Mouse (Mus musculus) neural tube, embryonic 15.5 days (tissue): ENCODE data around the gene Tmem150b. TPM values are rescaled to one million over a fixed set of nuclear protein-coding genes. Genes with fewer than 3 reads are reported as not detected.

Experiments used
- ATAC-seq: fragments of 200-750 bp; cut with Nextera tagmentation; 2 replicates; pipeline ENCODE4 v1.8.0; 2017; ENCODE audit warnings: mild to moderate bottlenecking, moderate TSS enrichment, moderate library complexity; ENCODE audit not compliant: low FRiP score
- H3K27ac ChIP-seq: fragments of 300-500 bp; sonication (generic); replicated peaks from 2 replicates; pipeline ENCODE4 v1.5.1; 2015; ENCODE audit warnings: mild to moderate bottlenecking, inconsistent platforms
- H3K27me3 ChIP-seq: fragments of 300-500 bp; sonication (generic); replicated peaks from 2 replicates; pipeline ENCODE4 v1.6.1; 2015; ENCODE audit warnings: inconsistent platforms
- H3K36me3 ChIP-seq: fragments of 300-500 bp; sonication (generic); 2 replicates; pipeline ENCODE4 v1.6.1; 2015; ENCODE audit warnings: inconsistent platforms
- H3K4me1 ChIP-seq: fragments of 300-500 bp; sonication (generic); 2 replicates; pipeline ENCODE4 v1.6.1; 2015; ENCODE audit warnings: inconsistent platforms
- H3K4me2 ChIP-seq: fragments of 300-500 bp; sonication (generic); 2 replicates; pipeline ENCODE4 v1.6.1; 2015; ENCODE audit warnings: inconsistent platforms, mild to moderate bottlenecking, moderate library complexity
- H3K4me3 ChIP-seq: fragments of 300-500 bp; sonication (generic); replicated peaks from 2 replicates; pipeline ENCODE4 v1.5.1; 2015; ENCODE audit warnings: mild to moderate bottlenecking, inconsistent platforms
- H3K9ac ChIP-seq: fragments of 300-500 bp; sonication (generic); replicated peaks from 2 replicates; pipeline ENCODE4 v1.6.1; 2015; ENCODE audit warnings: mild to moderate bottlenecking, inconsistent platforms
- H3K9me3 ChIP-seq: fragments of 300-500 bp; sonication (generic); replicated peaks from 2 replicates; pipeline ENCODE4 v1.6.1; 2016; ENCODE audit warnings: inconsistent platforms
- WGBS: fragments of 180-500 bp; shearing (Covaris S2); methylation state at CpG from one replicate; pipeline ENCODE4 v1.1.7; 2015; ENCODE audit warnings: mixed read lengths; 5-methylcytosine and 5-hydroxymethylcytosine counted together
- polyA plus RNA-seq: library from polyadenylated mRNA; unstranded; fragments of >200 nt; fragmentation: Nextera tagmentation; extraction: Ambion mirVana; gene quantifications from 2 replicates; pipeline ENCODE4 v1.2.1, GENCODE M21; 2015

Tmem150b gene
- polyA plus RNA-seq, 1 experiment from 2014 or later, result 0.14 TPM

DNA sequence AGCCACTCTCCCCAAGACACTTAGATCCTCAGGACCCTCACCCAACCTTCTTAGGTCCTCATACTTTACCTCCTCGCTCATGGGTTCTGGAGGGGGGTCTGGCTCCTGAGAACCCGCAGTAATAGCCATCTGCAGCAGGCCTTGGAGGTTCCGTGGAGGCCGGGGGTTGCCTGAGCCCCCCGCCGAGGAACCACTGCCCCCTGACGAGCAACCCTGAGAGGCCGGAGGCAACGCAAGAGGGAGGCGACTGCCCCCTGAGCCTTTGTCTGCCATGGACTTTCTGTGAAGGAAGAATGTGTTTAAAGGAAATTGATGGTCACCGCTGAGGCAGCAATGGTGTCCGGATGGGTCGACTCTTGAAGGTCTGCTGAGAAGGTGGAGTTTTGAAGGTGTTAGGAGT lies 40.8 kb downstream of the Tmem150b start:
- Histone ChIP-seq H3K9ac (peak overlapping the region; percentile 68), H3K4me1 (peaks cover 21% of the 10 kb centered on the region), H3K9me3 (no peaks in the 10 kb centered on the region), H3K36me3 (peaks cover 23% of the 10 kb centered on the region), H3K4me3 (peak overlapping the region; percentile 87), H3K4me2 (peak overlapping the region; percentile 81), H3K27me3 (no peaks in the 10 kb centered on the region), H3K27ac (peak overlapping the region; percentile 82)
- WGBS, result under 1% methylated on average over 13 of the region's 13 CpGs
- ATAC-seq, result peak; percentile 3; the same call in 1 of the 2 replicates

DNA sequence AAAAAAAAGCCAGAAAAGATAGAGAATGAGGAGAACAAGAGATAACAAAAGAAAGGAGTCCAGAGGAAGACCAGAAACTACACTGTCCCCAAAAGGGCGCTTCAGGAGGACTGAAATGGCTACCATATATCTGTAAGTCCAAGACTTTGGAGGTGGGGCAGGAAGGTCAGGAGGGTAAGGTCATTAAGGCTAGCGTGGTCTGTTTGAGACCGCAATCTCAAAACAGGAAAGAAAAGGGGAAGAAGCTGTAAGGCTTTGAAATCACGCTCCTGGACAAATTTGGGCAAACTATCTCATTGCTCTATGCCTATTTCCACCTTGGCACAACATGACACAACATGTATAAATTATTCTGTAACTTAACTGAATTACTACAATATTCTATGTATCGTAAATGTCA lies 41.7 kb downstream of the Tmem150b start:
- H3K27me3 ChIP-seq, result no peaks in the 10 kb centered on the region
- H3K9me3 ChIP-seq, result no peaks in the 10 kb centered on the region
- H3K27ac ChIP-seq, result no peak overlapping the region
- ATAC-seq, result no peak
- H3K4me3 ChIP-seq, result no peak overlapping the region
- no peak overlapping the region for H3K9ac ChIP-seq
- H3K4me2 ChIP-seq, result no peak overlapping the region
- 89% methylated on average over 5 of the region's 5 CpGs for WGBS
- peaks cover 21% of the 10 kb centered on the region for H3K4me1 ChIP-seq
- H3K36me3 ChIP-seq, result peaks cover 27% of the 10 kb centered on the region

DNA sequence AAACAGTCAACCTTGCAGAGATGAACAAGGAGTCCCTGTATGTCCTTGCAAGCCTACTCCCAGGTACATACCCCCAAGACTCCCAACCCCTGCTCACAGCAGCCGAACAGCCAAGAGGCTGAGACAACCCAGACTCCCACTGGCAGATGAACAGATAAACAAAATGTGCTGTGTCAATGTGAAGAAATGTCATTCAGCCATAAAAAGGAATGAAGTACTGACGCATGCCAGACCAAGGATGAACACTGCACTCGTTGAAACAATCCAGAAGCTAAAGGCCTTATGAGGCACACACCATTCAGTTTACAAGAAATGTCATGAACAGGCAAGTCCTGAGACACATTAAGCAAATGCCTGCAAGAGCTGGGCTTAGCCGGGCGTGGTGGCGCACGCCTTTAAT lies 49.8 kb downstream of the Tmem150b start:
- H3K27ac ChIP-seq, result no peak overlapping the region
- H3K4me1 ChIP-seq, result peaks cover 6% of the 10 kb centered on the region; the same call in 1 of the 2 replicates
- no peaks in the 10 kb centered on the region for H3K27me3 ChIP-seq
- H3K36me3 ChIP-seq, result peaks cover 65% of the 10 kb centered on the region
- H3K4me3 ChIP-seq, result no peak overlapping the region
- ATAC-seq, result no peak
- 94% methylated on average over 7 of the region's 7 CpGs for WGBS
- no peak overlapping the region for H3K9ac ChIP-seq
- no peak overlapping the region for H3K4me2 ChIP-seq
- H3K9me3 ChIP-seq, result no peaks in the 10 kb centered on the region

DNA sequence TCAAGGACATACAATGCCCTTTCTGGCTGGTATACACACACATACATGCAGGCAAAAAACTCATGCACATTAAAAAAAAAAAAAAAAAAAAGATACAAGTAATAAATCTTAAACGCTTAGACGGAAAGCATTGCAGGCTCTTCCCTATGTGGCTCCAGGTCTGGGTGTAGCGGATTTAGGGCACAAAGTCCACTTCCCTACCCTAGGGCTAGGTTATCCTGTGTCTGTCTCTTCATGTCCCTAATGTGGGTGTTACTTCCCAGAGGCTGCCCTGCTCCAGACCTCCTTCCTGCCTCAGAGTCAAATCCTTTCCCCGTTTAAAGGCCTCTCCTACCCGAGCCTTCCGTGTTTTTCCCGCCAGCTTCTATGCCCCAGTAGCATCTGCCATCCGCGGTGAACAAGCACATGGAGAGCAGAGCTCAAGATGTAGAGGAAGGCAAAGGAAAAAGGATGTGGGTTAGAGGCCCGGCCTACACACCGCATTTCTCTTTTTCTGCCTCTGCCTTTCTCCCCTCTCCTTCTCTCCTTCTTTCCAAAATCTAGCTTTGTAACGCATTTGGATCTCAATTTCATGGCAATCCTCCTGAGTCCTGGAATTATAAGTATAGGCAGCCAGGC lies 50.8 kb downstream of the Tmem150b start:
- Histone ChIP-seq H3K4me2 (no peak overlapping the region), H3K9me3 (no peaks in the 10 kb centered on the region), H3K9ac (no peak overlapping the region; the same call in 1 of the 2 replicates), H3K27ac (no peak overlapping the region), H3K27me3 (no peaks in the 10 kb centered on the region), H3K4me1 (peaks cover 6% of the 10 kb centered on the region; the same call in 1 of the 2 replicates), H3K4me3 (no peak overlapping the region), H3K36me3 (peaks cover 66% of the 10 kb centered on the region)
- 90% methylated on average over 12 of the region's 12 CpGs for WGBS
- no peak for ATAC-seq

DNA sequence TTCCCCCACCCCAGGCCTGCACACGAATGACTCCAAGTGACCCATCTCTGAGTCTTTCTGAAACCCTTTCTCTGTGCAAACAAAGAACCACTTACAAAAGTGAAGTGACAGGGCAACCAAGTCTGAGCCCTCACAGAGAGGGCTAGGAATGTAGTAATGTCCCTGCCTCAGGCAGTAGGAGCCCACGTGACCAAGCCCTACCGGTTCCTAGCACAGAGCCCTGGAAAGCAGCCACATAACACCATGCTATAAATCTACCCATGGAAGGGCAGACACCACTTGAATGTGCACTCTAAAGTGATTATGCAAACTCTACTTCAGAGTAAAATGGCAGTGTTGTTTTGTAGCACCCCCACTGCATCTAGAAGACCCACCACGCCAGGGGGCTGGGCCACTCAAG lies 53.1 kb downstream of the Tmem150b start:
- no peak overlapping the region for H3K9ac ChIP-seq
- H3K36me3 ChIP-seq, result peaks cover 70% of the 10 kb centered on the region
- ATAC-seq, result peak; percentile 92
- H3K4me2 ChIP-seq, result no peak overlapping the region
- no peaks in the 10 kb centered on the region for H3K9me3 ChIP-seq
- H3K27me3 ChIP-seq, result no peaks in the 10 kb centered on the region
- peak overlapping the region; percentile 75 for H3K27ac ChIP-seq
- WGBS, result 33% methylated on average over 4 of the region's 4 CpGs
- H3K4me1 ChIP-seq, result peaks cover 6% of the 10 kb centered on the region; the same call in 1 of the 2 replicates
- no peak overlapping the region for H3K4me3 ChIP-seq

DNA sequence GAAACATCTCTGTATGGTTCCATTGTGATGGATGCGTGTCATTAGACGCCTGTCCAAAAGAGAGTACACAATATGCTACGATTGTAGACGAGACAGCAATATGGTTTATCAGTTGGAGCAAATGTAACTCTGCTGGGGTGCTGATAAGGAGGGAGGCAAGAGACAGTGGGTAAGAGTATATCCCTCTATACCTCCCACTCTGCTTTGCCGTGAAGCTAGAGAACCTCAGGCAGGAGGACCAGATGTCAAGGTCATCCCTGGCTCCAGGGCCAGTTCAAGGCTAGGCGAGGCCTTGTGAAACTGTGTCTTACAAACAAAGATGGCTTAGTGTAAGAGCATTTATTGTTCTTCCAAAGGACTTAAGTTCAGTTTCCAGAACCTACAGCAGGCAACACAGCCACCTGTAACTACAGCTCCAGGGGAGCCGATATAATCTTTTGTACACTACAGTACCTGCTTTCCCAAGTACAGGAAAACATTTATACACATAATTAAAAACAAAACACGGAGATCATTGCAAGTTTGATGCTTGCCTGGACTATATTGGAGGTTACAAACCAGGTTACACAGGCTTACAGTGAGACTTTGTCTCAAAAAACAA lies 54.3 kb downstream of the Tmem150b start:
- ATAC-seq, result no peak
- H3K36me3 ChIP-seq, result peaks cover 73% of the 10 kb centered on the region
- no peaks in the 10 kb centered on the region for H3K9me3 ChIP-seq
- no peak overlapping the region for H3K4me2 ChIP-seq
- peaks cover 6% of the 10 kb centered on the region; the same call in 1 of the 2 replicates for H3K4me1 ChIP-seq
- no peak overlapping the region for H3K4me3 ChIP-seq
- no peaks in the 10 kb centered on the region for H3K27me3 ChIP-seq
- H3K9ac ChIP-seq, result no peak overlapping the region
- WGBS, result 88% methylated on average over 8 of the region's 8 CpGs
- no peak overlapping the region for H3K27ac ChIP-seq

DNA sequence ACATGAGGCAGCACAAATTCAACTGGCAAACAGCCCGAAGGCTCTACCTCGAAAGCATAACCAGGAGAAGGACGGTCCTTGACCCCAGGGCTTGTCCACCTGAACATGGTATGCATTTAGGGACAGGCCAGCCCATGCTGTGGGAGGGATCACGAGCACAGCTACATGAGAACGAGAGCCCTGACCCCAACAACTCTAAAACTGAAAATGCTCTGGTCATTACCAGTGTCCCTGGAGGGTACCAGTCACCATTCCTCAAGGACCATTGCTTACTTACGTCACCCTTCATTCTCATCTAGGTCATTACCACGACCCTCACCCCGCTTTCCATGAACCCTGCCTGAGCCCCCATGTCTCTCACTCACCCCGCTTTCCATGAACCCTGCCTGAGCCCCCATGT lies 55.9 kb downstream of the Tmem150b start:
- H3K9me3 ChIP-seq, result no peaks in the 10 kb centered on the region
- no peak overlapping the region for H3K4me3 ChIP-seq
- no peak for ATAC-seq
- peaks cover 66% of the 10 kb centered on the region for H3K36me3 ChIP-seq
- H3K4me2 ChIP-seq, result no peak overlapping the region
- no peak overlapping the region for H3K27ac ChIP-seq
- peaks cover 6% of the 10 kb centered on the region; the same call in 1 of the 2 replicates for H3K4me1 ChIP-seq
- no peaks in the 10 kb centered on the region for H3K27me3 ChIP-seq
- WGBS, result 96% methylated on average over 9 of the region's 9 CpGs
- no peak overlapping the region for H3K9ac ChIP-seq

DNA sequence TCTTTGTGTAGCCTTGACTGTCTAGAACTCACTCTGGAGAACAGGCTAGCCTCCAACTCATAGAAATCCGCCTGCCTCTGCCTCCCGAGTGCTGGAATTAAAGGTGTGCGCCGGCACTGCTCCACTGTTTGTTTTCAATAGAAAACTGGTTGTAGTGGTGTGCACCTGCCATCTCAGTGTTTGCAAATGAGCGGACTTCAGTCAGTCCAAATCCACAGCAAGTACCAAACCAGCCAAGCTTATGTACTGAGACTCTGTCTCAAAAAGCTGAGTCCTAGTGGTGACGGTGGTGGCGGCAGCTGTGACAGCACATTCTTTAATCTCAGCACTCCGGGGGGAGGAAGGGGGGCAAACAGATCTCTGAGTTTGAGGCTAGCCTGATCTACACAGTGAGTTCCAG lies 56.5 kb downstream of the Tmem150b start:
- no peaks in the 10 kb centered on the region for H3K9me3 ChIP-seq
- H3K9ac ChIP-seq, result no peak overlapping the region
- 95% methylated on average over 8 of the region's 8 CpGs for WGBS
- no peak for ATAC-seq
- H3K4me3 ChIP-seq, result no peak overlapping the region
- H3K27ac ChIP-seq, result no peak overlapping the region
- H3K27me3 ChIP-seq, result no peaks in the 10 kb centered on the region
- peaks cover 71% of the 10 kb centered on the region for H3K36me3 ChIP-seq
- peaks cover 6% of the 10 kb centered on the region; the same call in 1 of the 2 replicates for H3K4me1 ChIP-seq
- no peak overlapping the region for H3K4me2 ChIP-seq

DNA sequence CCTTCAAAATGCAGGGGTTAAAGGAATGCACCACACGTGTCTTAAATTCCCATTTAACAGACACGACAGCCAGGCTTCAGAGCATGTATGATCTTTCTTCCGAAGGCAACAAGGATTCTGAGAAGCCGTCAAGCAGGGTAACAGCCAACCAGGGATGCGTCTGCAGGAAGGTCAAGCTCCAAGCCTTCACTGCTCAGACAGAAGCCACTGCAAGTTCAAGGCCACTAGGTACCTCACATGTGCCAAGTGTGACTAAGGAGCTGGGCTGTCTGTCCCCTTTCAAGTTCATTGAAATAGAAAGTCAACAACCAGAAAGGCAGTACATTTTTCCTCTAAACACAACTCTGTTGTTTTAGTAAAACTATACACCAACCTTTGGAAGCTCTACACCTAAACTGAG lies 58.2 kb downstream of the Tmem150b start:
- Histone ChIP-seq H3K36me3 (peaks cover 83% of the 10 kb centered on the region), H3K4me2 (no peak overlapping the region), H3K27ac (no peak overlapping the region), H3K4me3 (no peak overlapping the region), H3K9me3 (no peaks in the 10 kb centered on the region), H3K27me3 (no peaks in the 10 kb centered on the region), H3K9ac (no peak overlapping the region), H3K4me1 (peaks cover 3% of the 10 kb centered on the region; the same call in 1 of the 2 replicates)
- no peak for ATAC-seq
- WGBS, result 97% methylated on average over 5 of the region's 5 CpGs

DNA sequence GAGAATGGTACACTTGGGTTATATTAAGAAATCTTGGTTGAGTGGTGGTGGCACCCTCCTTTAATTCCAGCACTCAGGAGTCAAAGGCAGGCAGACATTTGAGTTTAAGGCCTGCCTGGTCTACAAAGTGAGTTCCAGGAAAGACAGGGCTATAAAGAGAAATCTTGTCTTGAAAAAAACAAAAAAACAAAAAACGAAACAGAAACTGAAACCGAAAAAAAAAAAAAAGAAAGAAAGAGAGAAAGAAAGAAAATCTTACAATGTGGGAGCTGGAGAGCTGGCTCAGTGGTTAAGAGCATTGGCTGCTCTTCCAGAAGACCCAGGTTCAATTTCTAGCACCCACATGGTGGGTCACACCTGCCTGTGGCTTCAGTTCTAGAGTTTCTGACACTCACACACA lies 61.3 kb downstream of the Tmem150b start:
- ATAC-seq, result no peak
- no peaks in the 10 kb centered on the region for H3K27me3 ChIP-seq
- no peak overlapping the region for H3K4me2 ChIP-seq
- no peak overlapping the region for H3K27ac ChIP-seq
- no peak overlapping the region for H3K4me3 ChIP-seq
- peaks cover 59% of the 10 kb centered on the region for H3K36me3 ChIP-seq
- peaks cover 15% of the 10 kb centered on the region for H3K4me1 ChIP-seq
- 78% methylated on average over 2 of the region's 2 CpGs for WGBS
- H3K9ac ChIP-seq, result no peak overlapping the region
- no peaks in the 10 kb centered on the region for H3K9me3 ChIP-seq

DNA sequence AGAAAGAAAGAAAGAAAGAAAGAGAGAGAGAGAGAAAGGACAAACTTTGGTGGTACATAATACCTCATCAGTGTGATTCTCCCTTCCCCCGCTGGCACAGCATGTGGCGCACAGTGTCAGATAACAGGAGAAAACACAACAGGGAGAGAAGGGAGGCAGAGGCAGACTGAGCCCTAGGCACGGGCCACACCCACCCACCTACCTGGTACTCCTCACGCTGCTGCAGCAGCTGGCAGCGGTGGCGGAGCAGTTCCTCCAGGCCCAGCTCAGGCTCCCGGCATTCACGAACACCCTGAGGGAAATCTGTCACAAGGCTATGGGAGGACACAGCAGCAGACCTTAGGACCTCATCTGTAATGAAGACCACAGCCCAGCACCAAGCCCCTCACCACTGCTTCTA lies 61.9 kb downstream of the Tmem150b start:
- no peak overlapping the region for H3K4me3 ChIP-seq
- no peaks in the 10 kb centered on the region for H3K27me3 ChIP-seq
- H3K4me1 ChIP-seq, result peaks cover 15% of the 10 kb centered on the region
- no peak overlapping the region for H3K9ac ChIP-seq
- ATAC-seq, result no peak
- WGBS, result 83% methylated on average over 8 of the region's 8 CpGs
- H3K27ac ChIP-seq, result no peak overlapping the region
- no peak overlapping the region for H3K4me2 ChIP-seq
- no peaks in the 10 kb centered on the region for H3K9me3 ChIP-seq
- H3K36me3 ChIP-seq, result peaks cover 54% of the 10 kb centered on the region

DNA sequence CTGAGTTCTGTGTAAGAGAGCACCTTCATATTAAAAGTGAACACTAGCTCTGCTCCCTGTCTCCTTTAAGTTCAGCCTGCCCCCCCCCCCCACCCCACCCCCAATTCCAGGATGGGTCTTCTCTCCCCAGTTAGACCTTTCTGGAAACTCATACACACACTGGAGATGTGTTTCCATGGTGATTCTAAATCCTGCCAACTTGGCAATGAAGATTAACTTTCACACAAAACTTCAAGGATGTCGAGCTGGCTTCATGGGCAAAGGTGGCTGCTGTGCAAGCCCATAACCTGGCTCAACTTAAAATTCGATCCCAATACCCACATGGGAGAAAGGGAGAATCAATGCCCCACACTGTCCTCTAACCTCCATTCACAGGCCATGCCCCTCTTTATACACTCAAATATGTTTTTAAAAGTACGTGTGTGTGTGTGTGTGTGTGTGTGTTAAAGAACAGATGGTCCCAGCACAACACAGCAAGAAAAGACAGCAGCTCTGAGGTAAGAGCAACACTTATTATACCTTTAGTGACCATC lies 65.1 kb downstream of the Tmem150b start:
- peak overlapping the region; percentile 96 for H3K27ac ChIP-seq
- H3K36me3 ChIP-seq, result peaks cover 29% of the 10 kb centered on the region
- no peaks in the 10 kb centered on the region for H3K27me3 ChIP-seq
- H3K9ac ChIP-seq, result peak overlapping the region; percentile 96; the same call in 1 of the 2 replicates
- no peaks in the 10 kb centered on the region for H3K9me3 ChIP-seq
- peak overlapping the region; percentile 91 for H3K4me3 ChIP-seq
- H3K4me1 ChIP-seq, result peaks cover 46% of the 10 kb centered on the region
- ATAC-seq, result no peak
- H3K4me2 ChIP-seq, result peak overlapping the region; percentile 89
- 51% methylated on average over 3 of the region's 3 CpGs for WGBS
